Mouse (Mus musculus): ENCODE measurements around the gene Pop4.
A peak's percentile ranks its signal among the peaks of the same experiment; 100 is the strongest.

- TF ChIP-seq POLR2A (IDR thresholded peaks at IDR 0.05; ENCODE audit: low read depth, low read length) (peak; percentile 92), CTCF (IDR thresholded peaks at IDR 0.05; ENCODE audit: borderline replicate concordance, insufficient read depth, low read length) (no peak)
Measured at GRCm38 (mm10) chr7:38270703-38271510, at the start of gene Pop4.

Data from embryonic fibroblast, embryonic 13.5 days (primary cell).